Mouse (Mus musculus) intestine, embryonic 15.5 days (tissue): Measurements from ENCODE around the gene Sbk1. TPM values are rescaled to one million over a fixed set of nuclear protein-coding genes. Genes with fewer than 3 reads are reported as not detected.

Source experiments
- ATAC-seq: fragments of 200-750 bp; cut with Nextera tagmentation; 2 replicates; pipeline ENCODE4 v1.8.0; 2017; ENCODE audit warnings: moderate TSS enrichment, moderate library complexity
- H3K27ac ChIP-seq: fragments of 300-500 bp; sonication (generic); 2 replicates; pipeline ENCODE4 v1.5.1; 2015; ENCODE audit warnings: mild to moderate bottlenecking, inconsistent platforms
- H3K27me3 ChIP-seq: fragments of 300-500 bp; sonication (generic); replicated peaks from 2 replicates; pipeline ENCODE4 v1.6.1; 2015; ENCODE audit warnings: inconsistent platforms
- H3K36me3 ChIP-seq: fragments of 300-500 bp; sonication (generic); 2 replicates; pipeline ENCODE4 v1.6.1; 2015; ENCODE audit warnings: inconsistent platforms
- H3K4me1 ChIP-seq: fragments of 300-500 bp; sonication (generic); replicated peaks from 2 replicates; pipeline ENCODE4 v1.6.1; 2015; ENCODE audit warnings: inconsistent platforms
- H3K4me2 ChIP-seq: fragments of 300-500 bp; sonication (generic); replicated peaks from 2 replicates; pipeline ENCODE4 v1.6.1; 2015; ENCODE audit warnings: mild to moderate bottlenecking, inconsistent platforms
- H3K4me3 ChIP-seq: fragments of 300-500 bp; sonication (generic); replicated peaks from 2 replicates; pipeline ENCODE4 v1.5.1; 2015; ENCODE audit warnings: inconsistent platforms
- H3K9ac ChIP-seq: fragments of 300-500 bp; sonication (generic); 2 replicates; pipeline ENCODE4 v1.6.1; 2015; ENCODE audit warnings: inconsistent platforms
- H3K9me3 ChIP-seq: fragments of 300-500 bp; sonication (generic); 2 replicates; pipeline ENCODE4 v1.6.1; 2016; ENCODE audit warnings: inconsistent platforms
- WGBS: fragments of 180-500 bp; shearing (Covaris S2); methylation state at CpG from one replicate; pipeline ENCODE4 v1.1.7; 2015; 5-methylcytosine and 5-hydroxymethylcytosine counted together
- polyA plus RNA-seq: library from polyadenylated mRNA; unstranded; fragments of >200 nt; fragmentation: Nextera tagmentation; extraction: Ambion mirVana; gene quantifications from 2 replicates; pipeline ENCODE4 v1.2.1, GENCODE M21; 2015

Gene Sbk1
- polyA plus RNA-seq, 1 experiment from 2014 or later = 17.7 TPM

GRCm38 (mm10) chr7:126248641-126249141 lies 23.7 kb upstream of the Sbk1 start:
- H3K9ac ChIP-seq = no peak overlapping the region
- H3K4me3 ChIP-seq = no peak overlapping the region
- no peaks in the 10 kb centered on the region for H3K36me3 ChIP-seq
- no peak for ATAC-seq
- no peaks in the 10 kb centered on the region for H3K9me3 ChIP-seq
- no peak overlapping the region for H3K27ac ChIP-seq
- WGBS = 49% methylated on average over 17 of the region's 17 CpGs
- H3K4me2 ChIP-seq = 0 out of 2 replicates have a peak overlapping the region, but pooled peaks have one; percentile 30
- H3K27me3 ChIP-seq = peaks cover 6% of the 10 kb centered on the region; the same call in 1 of the 2 replicates
- peaks cover 10% of the 10 kb centered on the region for H3K4me1 ChIP-seq

- Histone ChIP-seq H3K9me3 (no peaks in the 10 kb centered on the region), H3K9ac (no peak overlapping the region), H3K4me1 (peaks cover 10% of the 10 kb centered on the region), H3K4me3 (no peak overlapping the region), H3K27ac (no peak overlapping the region), H3K36me3 (no peaks in the 10 kb centered on the region), H3K27me3 (peaks cover 6% of the 10 kb centered on the region; the same call in 1 of the 2 replicates), H3K4me2 (no peak overlapping the region)
- no peak for ATAC-seq
- 69% methylated on average over 5 of the region's 5 CpGs for WGBS
These were observed 23.3 kb upstream of the Sbk1 start for GRCm38 (mm10) chr7:126249146-126249545.

- Histone ChIP-seq H3K4me2 (no peak overlapping the region), H3K36me3 (no peaks in the 10 kb centered on the region), H3K9ac (no peak overlapping the region), H3K4me1 (peaks cover 10% of the 10 kb centered on the region), H3K27me3 (peaks cover 6% of the 10 kb centered on the region; the same call in 1 of the 2 replicates), H3K9me3 (no peaks in the 10 kb centered on the region), H3K4me3 (no peak overlapping the region), H3K27ac (no peak overlapping the region)
- 92% methylated on average over 3 of the region's 3 CpGs for WGBS
- ATAC-seq = no peak
These were observed 22.4 kb upstream of the Sbk1 start for GRCm38 (mm10) chr7:126249986-126250385.

GRCm38 (mm10) chr7:126250481-126250880 lies 21.9 kb upstream of the Sbk1 start:
- H3K4me1 ChIP-seq = peaks cover 10% of the 10 kb centered on the region
- ATAC-seq = no peak
- H3K9ac ChIP-seq = no peak overlapping the region
- peaks cover 6% of the 10 kb centered on the region; the same call in 1 of the 2 replicates for H3K27me3 ChIP-seq
- H3K36me3 ChIP-seq = no peaks in the 10 kb centered on the region
- H3K9me3 ChIP-seq = no peaks in the 10 kb centered on the region
- no peak overlapping the region for H3K4me2 ChIP-seq
- no peak overlapping the region for H3K27ac ChIP-seq
- no peak overlapping the region for H3K4me3 ChIP-seq
- 79% methylated on average over 7 of the region's 7 CpGs for WGBS

- 55% methylated on average over 3 of the region's 3 CpGs for WGBS
- Histone ChIP-seq H3K9me3 (no peaks in the 10 kb centered on the region), H3K27me3 (peaks cover 6% of the 10 kb centered on the region; the same call in 1 of the 2 replicates), H3K4me1 (peaks cover 10% of the 10 kb centered on the region), H3K27ac (no peak overlapping the region), H3K9ac (no peak overlapping the region), H3K4me2 (no peak overlapping the region), H3K4me3 (no peak overlapping the region), H3K36me3 (no peaks in the 10 kb centered on the region)
- ATAC-seq = no peak
These were observed 20.7 kb upstream of the Sbk1 start for GRCm38 (mm10) chr7:126251698-126252097.

GRCm38 (mm10) chr7:126252230-126252629 lies 20.2 kb upstream of the Sbk1 start:
- 88% methylated on average over 5 of the region's 5 CpGs for WGBS
- H3K27ac ChIP-seq = no peak overlapping the region

GRCm38 (mm10) chr7:126260280-126261210 lies 11.9 kb upstream of the Sbk1 start:
- WGBS = 5% methylated on average over 18 of the region's 18 CpGs

More at GRCm38 (mm10) chr7:126252230-126252629, 20.2 kb upstream of the Sbk1 start:
- Histone ChIP-seq H3K9ac (no peak overlapping the region), H3K27me3 (peaks cover 6% of the 10 kb centered on the region; the same call in 1 of the 2 replicates), H3K36me3 (no peaks in the 10 kb centered on the region), H3K9me3 (no peaks in the 10 kb centered on the region), H3K4me2 (no peak overlapping the region), H3K4me3 (no peak overlapping the region), H3K4me1 (peaks cover 10% of the 10 kb centered on the region)
- no peak for ATAC-seq

GRCm38 (mm10) chr7:126261823-126262222 lies 10.6 kb upstream of the Sbk1 start:
- Histone ChIP-seq H3K9me3 (no peaks in the 10 kb centered on the region), H3K27me3 (no peaks in the 10 kb centered on the region), H3K4me1 (peaks cover 7% of the 10 kb centered on the region; the same call in 1 of the 2 replicates), H3K4me2 (no peak overlapping the region), H3K4me3 (no peak overlapping the region), H3K36me3 (no peaks in the 10 kb centered on the region), H3K27ac (no peak overlapping the region), H3K9ac (no peak overlapping the region)
- WGBS = 50% methylated on average over 4 of the region's 4 CpGs
- ATAC-seq = no peak

More at GRCm38 (mm10) chr7:126260280-126261210, 11.9 kb upstream of the Sbk1 start:
- H3K36me3 ChIP-seq = no peaks in the 10 kb centered on the region
- H3K4me3 ChIP-seq = no peak overlapping the region
- no peaks in the 10 kb centered on the region for H3K27me3 ChIP-seq
- no peaks in the 10 kb centered on the region for H3K9me3 ChIP-seq
- no peak overlapping the region for H3K4me2 ChIP-seq
- ATAC-seq = peak; percentile 54
- no peak overlapping the region for H3K27ac ChIP-seq
- H3K4me1 ChIP-seq = no peaks in the 10 kb centered on the region
- H3K9ac ChIP-seq = no peak overlapping the region

- Histone ChIP-seq H3K4me3 (no peak overlapping the region), H3K4me2 (no peak overlapping the region), H3K9me3 (no peaks in the 10 kb centered on the region), H3K4me1 (peaks cover 7% of the 10 kb centered on the region; the same call in 1 of the 2 replicates), H3K36me3 (no peaks in the 10 kb centered on the region), H3K9ac (no peak overlapping the region), H3K27ac (no peak overlapping the region), H3K27me3 (no peaks in the 10 kb centered on the region)
- ATAC-seq = no peak
- 40% methylated on average over 7 of the region's 7 CpGs for WGBS
These were observed 8.5 kb upstream of the Sbk1 start for GRCm38 (mm10) chr7:126263964-126264363.

- Histone ChIP-seq H3K9me3 (no peaks in the 10 kb centered on the region), H3K36me3 (no peaks in the 10 kb centered on the region), H3K27ac (peak overlapping the region; percentile 2; the same call in 1 of the 2 replicates), H3K9ac (no peak overlapping the region), H3K4me3 (no peak overlapping the region), H3K4me2 (no peak overlapping the region), H3K4me1 (peaks cover 7% of the 10 kb centered on the region; the same call in 1 of the 2 replicates), H3K27me3 (no peaks in the 10 kb centered on the region)
- whole genome bisulfite sequencing = 42% methylated on average over 9 of the region's 9 CpGs
- ATAC-seq = peak; percentile 58
These were observed 6.5 kb upstream of the Sbk1 start for GRCm38 (mm10) chr7:126265949-126266348.

- no peak overlapping the region for H3K9ac ChIP-seq
- H3K9me3 ChIP-seq = no peaks in the 10 kb centered on the region
- H3K27me3 ChIP-seq = no peaks in the 10 kb centered on the region
- peak overlapping the region; percentile 2; the same call in 1 of the 2 replicates for H3K27ac ChIP-seq
- no peak overlapping the region for H3K4me3 ChIP-seq
- H3K4me1 ChIP-seq = peaks cover 7% of the 10 kb centered on the region
- H3K36me3 ChIP-seq = no peaks in the 10 kb centered on the region
- no peak overlapping the region for H3K4me2 ChIP-seq
- ATAC-seq = 0 out of 2 replicates have a peak, but pooled peaks have one; percentile 16
- 59% methylated on average over 4 of the region's 4 CpGs for WGBS
These were observed 6.0 kb upstream of the Sbk1 start for GRCm38 (mm10) chr7:126266372-126266870.

- no peak overlapping the region for H3K9ac ChIP-seq
- 67% methylated on average over 8 of the region's 8 CpGs for WGBS
These were observed 4.8 kb upstream of the Sbk1 start for GRCm38 (mm10) chr7:126267606-126268005.

More at GRCm38 (mm10) chr7:126267606-126268005, 4.8 kb upstream of the Sbk1 start:
- Histone ChIP-seq H3K4me3 (no peak overlapping the region), H3K27ac (no peak overlapping the region), H3K9me3 (no peaks in the 10 kb centered on the region), H3K27me3 (no peaks in the 10 kb centered on the region), H3K4me1 (peaks cover 7% of the 10 kb centered on the region), H3K36me3 (no peaks in the 10 kb centered on the region), H3K4me2 (no peak overlapping the region)
- ATAC-seq = no peak
